ENCODE assay signal across 8 mouse cellular contexts in the genomic region with DNA sequence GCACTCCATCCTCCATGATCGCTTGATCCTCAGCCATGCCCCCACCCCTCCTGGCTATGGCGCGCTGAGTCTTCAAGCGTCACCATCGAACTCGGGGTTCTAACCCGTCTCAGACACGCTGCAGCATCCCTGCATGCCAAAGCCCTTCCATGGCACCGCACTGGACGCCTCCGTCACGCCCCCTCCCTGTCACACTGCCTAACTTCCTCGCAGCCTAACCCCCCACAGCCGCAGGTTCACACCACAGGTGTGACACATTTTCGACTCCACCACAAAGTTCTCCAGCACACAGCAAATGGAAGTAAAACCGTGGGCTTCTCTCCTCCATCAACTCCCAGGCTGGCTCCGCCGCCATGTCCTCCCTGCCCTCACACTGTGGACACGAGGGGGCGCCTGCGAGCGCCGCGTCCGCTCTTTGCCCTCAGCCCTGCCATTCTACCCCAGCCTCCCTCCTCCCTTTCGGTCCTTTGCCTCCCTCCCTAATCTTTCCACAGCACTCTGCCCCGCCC. TPM values are rescaled to one million over a fixed set of nuclear protein-coding genes. Genes with fewer than 3 reads are reported as not detected.
DNase-seq lines count a peak whose midpoint lies in the region; ATAC-seq lines count a peak whose summit lies in the region.

No protein-coding gene starts in this region.

- ATAC-seq in erythroid progenitor cell, adult 5-6 weeks (replicated peaks; ENCODE audit: low FRiP score, poor library complexity, severe bottlenecking) = peak; percentile 66

- no peaks in the 10 kb centered on the region for H3K36me3 ChIP-seq in limb, embryonic 10.5 days
- peaks cover 8% of the 10 kb centered on the region for H3K36me3 ChIP-seq in midbrain, embryonic 10.5 days

- peak; percentile 70 for DNase-seq in ovary, postnatal 36 days (ENCODE audit: low spot score)
- DNase-seq in ovary, postnatal 10 days (ENCODE audit: low spot score) = no peak
- peak; percentile 54 for DNase-seq in brain, adult 2 months (ENCODE audit: low read depth, low spot score)
- DNase-seq in heart, postnatal 4 days = peak; percentile 81
- DNase-seq in limb, embryonic 10.5 days (ENCODE audit: low spot score) = peak; percentile 76
- DNase-seq in midbrain, embryonic 10.5 days (ENCODE audit: low spot score) = peak; percentile 65
- DNase-seq in spleen, postnatal 4 days (ENCODE audit: low spot score in 2 of 2) = peak; percentile 77 to 92

- H3K4me3 ChIP-seq in limb, embryonic 10.5 days = peak overlapping the region; percentile 44
- H3K4me3 ChIP-seq in midbrain, embryonic 10.5 days = peak overlapping the region; percentile 47

- peaks cover 45% of the 10 kb centered on the region for H3K27me3 ChIP-seq in limb, embryonic 10.5 days (ENCODE audit: low read depth, poor library complexity, severe bottlenecking)
- peaks cover 45% of the 10 kb centered on the region for H3K27me3 ChIP-seq in midbrain, embryonic 10.5 days (ENCODE audit: low read depth, poor library complexity, severe bottlenecking)

- peaks cover 43% of the 10 kb centered on the region for H3K4me1 ChIP-seq in limb, embryonic 10.5 days
- peaks cover 56% of the 10 kb centered on the region for H3K4me1 ChIP-seq in midbrain, embryonic 10.5 days

- WGBS in limb, embryonic 10.5 days = 2% methylated on average over 27 of the region's 27 CpGs
- WGBS in midbrain, embryonic 10.5 days = 2% methylated on average over 27 of the region's 27 CpGs

- H3K9me3 ChIP-seq in limb, embryonic 10.5 days (replicated peaks) = no peaks in the 10 kb centered on the region; the same call in 1 of the 2 replicates
- H3K9me3 ChIP-seq in midbrain, embryonic 10.5 days (replicated peaks) = no peaks in the 10 kb centered on the region; the same call in 1 of the 2 replicates

- H3K27ac ChIP-seq in limb, embryonic 10.5 days = peak overlapping the region; percentile 53; the same call in 1 of the 2 replicates
- H3K27ac ChIP-seq in midbrain, embryonic 10.5 days (replicated peaks) = peak overlapping the region; percentile 50

RNA-seq across cellular contexts. Expression of gene Sema6b, which starts 5.6 kb away (rescaled TPM):
- total RNA-seq in erythroid progenitor cell, adult 5-6 weeks (2015; ENCODE audit: low replicate concordance) = 1.4 TPM in 1 of 2 replicates, not detected in the other
- total RNA-seq in erythroid progenitor cell, adult 5-6 weeks (2017; ENCODE audit: low replicate concordance) = 0.83 TPM in 1 of 2 replicates, not detected in the other
- total RNA-seq in heart, postnatal 4 days (2021) = 1 to 10 TPM; 6.3 to 7.2 TPM
- polyA plus RNA-seq in limb, embryonic 10.5 days (2016; fragmentation: Nextera tagmentation; extraction: Ambion mirVana) = 0.88 and 1.0 TPM in 2 replicates
- 1.2 and 1.8 TPM in 2 replicates for polyA plus RNA-seq in midbrain, embryonic 10.5 days (2016; fragmentation: Nextera tagmentation; extraction: Ambion mirVana)

RNA-seq across cellular contexts. Expression of gene Lrg1, which starts 12.7 kb away (rescaled TPM):
- total RNA-seq in erythroid progenitor cell, adult 5-6 weeks (2015; ENCODE audit: low replicate concordance) = 1.7 and 8.6 TPM in 2 replicates
- total RNA-seq in erythroid progenitor cell, adult 5-6 weeks (2017; ENCODE audit: low replicate concordance) = 3.9 and 6.9 TPM in 2 replicates
- 1 to 10 TPM; 5.2 TPM for total RNA-seq in heart, postnatal 4 days (2021)
- 0.23 TPM in 1 of 2 replicates, not detected in the other for polyA plus RNA-seq in limb, embryonic 10.5 days (2016; fragmentation: Nextera tagmentation; extraction: Ambion mirVana)
- polyA plus RNA-seq in midbrain, embryonic 10.5 days (2016; fragmentation: Nextera tagmentation; extraction: Ambion mirVana) = not detected in 2 replicates

RNA-seq across cellular contexts. Expression of gene Plin5, which starts 17.1 kb away (rescaled TPM):
- not detected in 2 replicates for total RNA-seq in erythroid progenitor cell, adult 5-6 weeks (2015; ENCODE audit: low replicate concordance)
- total RNA-seq in erythroid progenitor cell, adult 5-6 weeks (2017; ENCODE audit: low replicate concordance) = not detected in 2 replicates
- 10 to 100 TPM; 61.6 to 67.6 TPM for total RNA-seq in heart, postnatal 4 days (2021)
- polyA plus RNA-seq in limb, embryonic 10.5 days (2016; fragmentation: Nextera tagmentation; extraction: Ambion mirVana) = 0.21 and 0.36 TPM in 2 replicates
- 0.11 and 0.21 TPM in 2 replicates for polyA plus RNA-seq in midbrain, embryonic 10.5 days (2016; fragmentation: Nextera tagmentation; extraction: Ambion mirVana)

RNA-seq across cellular contexts. Expression of gene Plin4, which starts 24.9 kb away (rescaled TPM):
- not detected in 2 replicates for total RNA-seq in erythroid progenitor cell, adult 5-6 weeks (2015; ENCODE audit: low replicate concordance)
- not detected in 2 replicates for total RNA-seq in erythroid progenitor cell, adult 5-6 weeks (2017; ENCODE audit: low replicate concordance)
- total RNA-seq in heart, postnatal 4 days (2021) = 10 to 100 TPM; 71.5 to 79.8 TPM
- 0.08 and 0.10 TPM in 2 replicates for polyA plus RNA-seq in limb, embryonic 10.5 days (2016; fragmentation: Nextera tagmentation; extraction: Ambion mirVana)
- polyA plus RNA-seq in midbrain, embryonic 10.5 days (2016; fragmentation: Nextera tagmentation; extraction: Ambion mirVana) = 0.04 and 0.11 TPM in 2 replicates

RNA-seq across cellular contexts. Expression of gene Tnfaip8l1, which starts 27.8 kb away (rescaled TPM):
- total RNA-seq in erythroid progenitor cell, adult 5-6 weeks (2015; ENCODE audit: low replicate concordance) = 1.3 and 1.4 TPM in 2 replicates
- 0.26 and 1.6 TPM in 2 replicates for total RNA-seq in erythroid progenitor cell, adult 5-6 weeks (2017; ENCODE audit: low replicate concordance)
- 1 to 10 TPM; 5.9 to 6.0 TPM for total RNA-seq in heart, postnatal 4 days (2021)
- polyA plus RNA-seq in limb, embryonic 10.5 days (2016; fragmentation: Nextera tagmentation; extraction: Ambion mirVana) = 6.1 and 10.6 TPM in 2 replicates
- 7.2 and 8.4 TPM in 2 replicates for polyA plus RNA-seq in midbrain, embryonic 10.5 days (2016; fragmentation: Nextera tagmentation; extraction: Ambion mirVana)

Comparison
In these comparisons a context has a peak if more than half of its experiments do, and no peak if none do; other contexts are left out.
1. RNA of gene Plin5, which starts 17.1 kb away (total RNA-seq): 61.6 to 67.6 TPM in heart, postnatal 4 days; not detected in erythroid progenitor cell, adult 5-6 weeks; every median in the first group is over 10 times any median in the second.